Mouse (Mus musculus) lung, postnatal 0 days (tissue): Measurements from ENCODE around the gene Sema4a.

Experiments
- CTCF ChIP-seq: IDR thresholded peaks from 2 replicates; pipeline ENCODE4 v1.5.1; 2016; ENCODE audit warnings: antibody characterized with exemption, mild to moderate bottlenecking
- EP300 ChIP-seq: IDR thresholded peaks from 2 replicates; pipeline ENCODE4 v1.6.1; 2016; ENCODE audit warnings: antibody characterized with exemption, mild to moderate bottlenecking, control low read depth

GRCm38 (mm10) chr3:88393776-88394375 is 67.1 kb downstream of the Sema4a start:
- TF ChIP-seq CTCF = no peak
- no peak for TF ChIP-seq EP300
